Mouse (Mus musculus): Measurements from ENCODE around the gene Btbd9.

Btbd9 gene

GRCm38 (mm10) chr17:30235380-30235779 lies 340.9 kb downstream of the Btbd9 start:
- no peak for ATAC-seq (ENCODE audit: insufficient number of reproducible peaks, low FRiP score, low TSS enrichment)

DNA sequence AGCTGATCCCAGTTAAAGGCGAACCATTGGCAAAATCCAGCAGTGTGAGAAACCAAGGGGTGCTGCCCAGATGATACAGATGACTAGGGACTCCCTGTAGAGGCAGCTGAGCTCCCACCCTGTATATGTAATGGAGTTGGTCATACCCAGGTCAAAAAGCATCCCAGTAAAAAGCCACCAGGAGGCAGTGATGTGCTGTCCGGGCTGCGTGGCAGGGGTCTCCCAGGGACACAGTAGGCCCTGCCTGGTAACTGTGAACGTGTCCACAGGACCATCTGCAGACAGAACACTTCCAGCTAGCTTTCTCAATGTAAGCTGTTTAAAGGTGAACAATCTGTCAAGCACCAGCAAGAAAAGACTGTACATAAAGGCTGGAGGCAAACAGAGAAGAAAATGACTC lies 343.6 kb downstream of the Btbd9 start:
- ATAC-seq (ENCODE audit: insufficient number of reproducible peaks, low FRiP score, low TSS enrichment), result no peak

DNA sequence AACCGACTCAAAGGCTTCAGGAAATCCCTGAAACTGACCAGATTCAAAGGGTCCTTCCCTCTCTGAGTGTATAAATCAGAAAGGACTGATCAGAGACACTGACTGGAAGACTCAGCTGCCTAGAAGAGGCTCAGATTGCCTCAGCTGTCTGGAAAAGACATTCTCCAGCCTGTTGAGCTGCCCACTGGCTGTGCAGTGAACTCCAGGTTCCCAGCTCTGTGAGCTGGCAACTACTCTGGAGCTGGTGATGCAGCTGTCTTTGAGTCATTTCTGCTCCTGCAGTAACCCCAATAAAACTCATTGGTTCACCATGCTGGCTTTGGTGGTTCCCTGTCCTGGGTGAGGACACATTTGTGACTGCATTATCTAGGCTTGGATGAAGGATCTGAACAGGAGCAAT lies 344.8 kb downstream of the Btbd9 start:
- no peak for ATAC-seq (ENCODE audit: insufficient number of reproducible peaks, low FRiP score, low TSS enrichment)

DNA sequence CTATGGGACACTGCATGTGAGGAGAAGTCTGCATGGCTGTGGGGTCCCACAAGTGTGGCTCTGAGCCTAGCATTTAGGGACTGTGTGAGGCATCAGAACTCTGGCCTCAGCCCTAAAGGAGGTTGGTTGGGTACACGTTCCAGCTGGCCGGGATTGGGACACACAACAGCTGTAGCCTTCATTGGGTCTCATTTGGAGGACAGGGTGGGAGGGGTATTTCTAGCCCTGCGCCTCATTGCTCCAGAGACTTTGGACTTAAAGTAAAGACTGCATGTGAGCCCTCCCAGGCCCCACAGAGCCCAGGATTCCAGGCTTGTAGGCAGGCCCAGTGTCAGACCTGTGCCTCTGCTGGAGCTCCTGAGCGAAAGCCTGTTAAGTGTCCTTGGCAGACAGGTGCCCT lies 345.9 kb downstream of the Btbd9 start:
- no peak for ATAC-seq (ENCODE audit: insufficient number of reproducible peaks, low FRiP score, low TSS enrichment)

DNA sequence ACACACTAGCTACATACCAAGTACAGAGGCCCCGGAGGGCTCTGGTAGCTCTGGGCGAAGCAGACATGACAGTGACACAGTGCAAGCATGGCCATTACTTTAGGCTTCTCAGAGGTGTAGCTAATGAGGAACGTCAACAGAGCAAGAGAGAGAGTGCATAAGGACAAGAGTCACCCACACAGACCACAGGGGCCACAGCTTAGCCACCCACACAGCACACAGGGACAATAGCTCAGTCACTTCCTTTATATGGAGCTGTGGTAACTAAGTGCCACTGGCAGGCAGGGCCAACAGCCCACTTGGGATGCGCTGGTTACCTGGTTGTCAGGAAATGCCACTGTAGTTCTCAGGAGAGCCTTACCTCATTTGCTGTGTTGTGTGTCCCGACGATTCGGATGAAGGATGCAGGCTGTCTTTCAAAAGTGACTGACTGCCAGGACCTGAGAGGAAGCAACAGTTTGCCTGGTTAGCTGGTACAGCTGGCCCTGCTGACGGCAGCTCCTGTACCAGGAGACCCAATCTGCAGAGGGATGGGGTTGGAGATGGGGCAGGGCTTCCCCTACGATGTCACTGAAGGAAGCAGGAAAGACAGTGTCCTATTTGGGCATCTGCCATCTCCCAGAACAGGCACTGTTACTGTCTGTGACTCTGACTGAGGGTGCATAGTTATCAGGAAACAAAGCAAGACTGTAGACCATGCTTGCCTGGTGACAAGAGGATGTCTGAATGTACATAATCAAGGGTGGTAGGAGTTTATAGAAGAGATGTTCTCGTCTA lies 347.7 kb downstream of the Btbd9 start:
- no peak for ATAC-seq (ENCODE audit: insufficient number of reproducible peaks, low FRiP score, low TSS enrichment)

DNA sequence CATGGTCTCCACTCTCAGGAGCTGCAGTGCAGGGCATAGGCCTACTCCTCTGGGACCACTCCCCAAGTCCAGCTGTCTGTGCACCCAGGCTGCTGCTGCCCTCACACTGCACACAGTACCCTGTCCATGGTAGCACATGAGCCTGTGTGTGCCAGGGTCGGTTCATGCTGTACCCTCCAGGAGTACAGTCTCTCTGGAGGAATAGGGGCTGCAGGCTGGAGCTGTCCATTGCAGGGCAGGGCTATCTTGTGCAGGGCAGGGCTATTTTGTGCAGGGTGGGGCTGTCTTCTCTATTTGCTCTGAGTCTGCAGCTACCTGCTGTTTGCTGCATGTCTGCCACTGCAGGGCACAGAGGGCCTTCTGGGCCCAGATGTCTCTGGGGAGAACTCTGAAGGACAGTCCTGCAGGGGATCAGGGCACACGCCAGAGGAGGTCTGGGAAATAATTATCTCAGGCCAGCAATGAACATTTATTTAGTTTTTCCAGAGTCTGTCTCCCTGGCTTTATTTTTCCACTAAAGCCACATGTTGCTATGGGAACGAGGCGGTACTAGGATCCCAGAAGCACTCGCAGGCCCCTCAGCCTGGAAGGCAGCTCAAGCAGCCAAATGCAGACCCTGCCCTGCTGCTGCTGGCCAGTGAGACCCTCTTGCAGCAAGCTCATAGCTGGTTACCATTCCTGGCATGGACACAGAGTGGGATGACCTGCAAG lies 351.1 kb downstream of the Btbd9 start:
- no peak for ATAC-seq (ENCODE audit: insufficient number of reproducible peaks, low FRiP score, low TSS enrichment)

GRCm38 (mm10) chr17:30222837-30223236 lies 353.5 kb downstream of the Btbd9 start:
- ATAC-seq (ENCODE audit: insufficient number of reproducible peaks, low FRiP score, low TSS enrichment), result no peak

DNA sequence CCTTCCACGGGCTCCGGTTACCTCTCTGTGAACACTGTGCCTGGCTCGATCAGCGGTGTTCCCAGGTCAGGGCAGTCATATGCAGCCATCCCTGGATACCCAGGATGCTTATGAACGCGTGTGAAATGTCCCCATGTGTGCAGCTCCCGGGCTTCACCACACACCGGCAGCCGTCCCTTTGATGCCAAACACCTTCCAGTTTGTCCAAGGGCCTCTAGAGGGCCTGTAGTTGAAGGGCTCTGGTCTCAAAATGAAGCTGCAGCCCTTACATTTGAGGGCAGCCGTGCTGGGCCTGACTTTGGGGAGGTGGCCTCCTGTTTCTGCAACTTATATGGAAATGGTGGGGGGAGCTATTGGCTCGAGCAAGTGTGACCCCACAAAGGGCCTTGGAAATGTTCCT lies 353.9 kb downstream of the Btbd9 start:
- ATAC-seq (ENCODE audit: insufficient number of reproducible peaks, low FRiP score, low TSS enrichment), result no peak

DNA sequence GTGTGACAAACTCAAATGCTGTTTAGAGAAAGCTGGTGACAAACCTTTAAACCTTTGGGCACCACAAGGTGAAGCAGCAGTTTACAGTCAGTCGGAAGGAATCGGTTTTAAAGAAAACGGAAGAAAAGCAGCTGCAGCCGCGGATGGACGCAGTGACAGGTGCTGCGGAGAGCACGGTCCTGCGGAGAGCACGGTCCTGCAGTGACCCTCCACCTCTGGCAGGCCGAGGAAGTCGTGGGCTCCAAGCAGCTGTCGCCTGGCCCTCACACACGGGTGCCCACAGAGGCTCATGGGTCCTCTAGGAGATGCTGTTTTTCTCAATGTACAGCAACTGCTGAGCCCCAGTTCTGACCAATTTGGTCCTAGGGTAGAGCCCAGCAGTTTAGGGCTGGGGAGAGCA lies 354.6 kb downstream of the Btbd9 start:
- no peak for ATAC-seq (ENCODE audit: insufficient number of reproducible peaks, low FRiP score, low TSS enrichment)

DNA sequence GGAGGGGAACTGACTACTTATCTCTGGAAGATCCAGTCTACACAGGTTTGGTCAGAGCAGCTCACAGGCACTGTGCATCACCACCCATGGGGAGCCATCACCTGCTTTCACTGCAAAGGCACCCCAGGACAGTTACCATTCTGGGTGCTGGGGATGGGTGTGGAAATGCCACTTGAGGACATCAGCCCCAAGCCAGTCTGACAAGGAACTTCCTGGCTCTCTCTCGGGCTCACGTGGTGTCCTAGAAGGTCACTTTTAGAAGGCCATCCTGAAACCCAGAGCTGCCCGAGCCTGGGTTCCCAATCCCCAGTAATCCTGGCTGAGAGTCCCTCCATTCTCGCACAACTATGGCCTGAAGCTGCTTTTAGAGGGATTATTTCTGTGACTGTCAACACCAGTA lies 360.5 kb downstream of the Btbd9 start:
- ATAC-seq (ENCODE audit: insufficient number of reproducible peaks, low FRiP score, low TSS enrichment), result no peak

DNA sequence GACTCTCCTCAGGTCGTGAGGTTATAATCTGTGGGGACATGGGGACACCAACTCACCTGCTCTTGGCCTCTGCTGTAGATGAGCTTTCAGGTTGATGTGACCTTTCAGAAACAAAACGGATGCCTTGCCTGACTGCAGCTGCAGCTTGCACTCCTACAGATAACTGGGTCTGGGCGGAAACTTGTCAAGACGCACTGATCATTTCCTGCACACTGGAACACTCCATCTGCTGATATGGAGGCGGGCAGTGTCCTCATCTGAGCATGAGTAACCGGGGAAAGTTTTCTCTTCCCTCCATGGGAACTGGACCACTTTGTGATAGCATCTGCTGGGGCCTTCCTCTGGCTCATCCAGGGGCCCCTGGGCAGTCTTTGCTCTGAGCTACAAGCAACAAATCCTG lies 361.9 kb downstream of the Btbd9 start:
- no peak for ATAC-seq (ENCODE audit: insufficient number of reproducible peaks, low FRiP score, low TSS enrichment)

DNA sequence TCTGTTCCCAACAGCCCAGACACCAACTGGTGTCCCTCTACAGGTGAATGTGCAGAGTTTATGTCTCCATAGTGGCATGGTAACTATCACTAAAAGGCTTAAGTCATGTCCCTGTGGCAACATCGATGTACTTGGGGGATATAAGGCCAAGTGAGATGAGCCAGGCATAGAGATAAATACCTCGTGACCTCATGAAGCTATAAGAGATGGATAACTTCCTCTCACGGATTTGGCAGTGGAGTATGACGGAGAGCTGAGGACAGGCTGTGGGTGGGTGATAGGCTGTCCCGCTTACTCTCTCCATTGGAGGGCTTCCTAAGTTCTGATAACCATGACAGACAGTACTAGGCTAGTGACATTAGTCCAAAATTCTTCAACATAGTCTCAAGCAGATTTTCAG lies 362.9 kb downstream of the Btbd9 start:
- ATAC-seq (ENCODE audit: insufficient number of reproducible peaks, low FRiP score, low TSS enrichment), result no peak

- no peak for ATAC-seq (ENCODE audit: insufficient number of reproducible peaks, low FRiP score, low TSS enrichment)
These were observed 363.6 kb downstream of the Btbd9 start for GRCm38 (mm10) chr17:30212647-30213046.

- 0 out of 2 replicates have a peak, but pooled peaks have one; percentile 23 for ATAC-seq (ENCODE audit: insufficient number of reproducible peaks, low FRiP score, low TSS enrichment)
These were observed 365.4 kb downstream of the Btbd9 start for GRCm38 (mm10) chr17:30210936-30211335.

DNA sequence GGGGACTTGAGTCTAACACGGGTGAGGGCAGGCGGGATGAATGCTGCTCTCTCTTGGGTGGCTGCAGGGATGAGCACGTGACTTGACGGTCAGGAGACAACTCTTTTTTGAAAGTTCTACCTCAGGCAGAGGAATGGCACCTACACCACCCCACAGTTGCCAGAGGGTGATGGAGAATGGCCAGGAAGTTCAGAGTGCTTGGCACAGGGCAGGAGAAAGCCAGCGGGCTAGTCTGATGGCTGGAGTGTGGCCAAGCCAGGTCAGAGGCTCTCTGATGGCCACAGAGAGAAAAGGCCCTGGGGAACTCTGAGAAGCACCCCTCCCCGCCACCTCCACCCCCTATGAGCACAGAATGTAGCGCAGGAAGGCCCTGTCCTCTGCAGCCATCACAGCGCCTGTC lies 366.0 kb downstream of the Btbd9 start:
- ATAC-seq (ENCODE audit: insufficient number of reproducible peaks, low FRiP score, low TSS enrichment), result no peak

GRCm38 (mm10) chr17:30205062-30205825 lies 371.0 kb downstream of the Btbd9 start:
- no peak for ATAC-seq (ENCODE audit: insufficient number of reproducible peaks, low FRiP score, low TSS enrichment)

DNA sequence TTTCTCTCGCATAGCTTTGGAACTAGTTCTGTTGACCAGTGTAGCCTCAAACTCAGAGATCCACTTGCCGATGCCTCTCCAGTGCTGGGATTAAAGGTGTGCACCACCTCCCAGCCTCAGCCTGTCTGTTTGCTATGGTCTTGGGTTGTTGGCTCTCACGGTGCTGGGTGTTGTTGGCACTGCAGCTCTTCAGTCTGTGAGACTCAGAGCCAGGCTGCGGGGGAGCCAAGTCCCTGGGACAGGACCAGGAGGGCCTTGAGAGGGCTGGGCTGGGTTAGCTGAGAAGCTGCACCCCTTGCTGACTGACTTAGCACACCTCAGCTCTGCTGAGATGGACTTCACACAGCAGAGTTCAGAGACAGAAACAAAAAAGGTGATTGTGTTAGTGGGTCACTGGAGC lies 376.0 kb downstream of the Btbd9 start:
- no peak for ATAC-seq (ENCODE audit: insufficient number of reproducible peaks, low FRiP score, low TSS enrichment)

DNA sequence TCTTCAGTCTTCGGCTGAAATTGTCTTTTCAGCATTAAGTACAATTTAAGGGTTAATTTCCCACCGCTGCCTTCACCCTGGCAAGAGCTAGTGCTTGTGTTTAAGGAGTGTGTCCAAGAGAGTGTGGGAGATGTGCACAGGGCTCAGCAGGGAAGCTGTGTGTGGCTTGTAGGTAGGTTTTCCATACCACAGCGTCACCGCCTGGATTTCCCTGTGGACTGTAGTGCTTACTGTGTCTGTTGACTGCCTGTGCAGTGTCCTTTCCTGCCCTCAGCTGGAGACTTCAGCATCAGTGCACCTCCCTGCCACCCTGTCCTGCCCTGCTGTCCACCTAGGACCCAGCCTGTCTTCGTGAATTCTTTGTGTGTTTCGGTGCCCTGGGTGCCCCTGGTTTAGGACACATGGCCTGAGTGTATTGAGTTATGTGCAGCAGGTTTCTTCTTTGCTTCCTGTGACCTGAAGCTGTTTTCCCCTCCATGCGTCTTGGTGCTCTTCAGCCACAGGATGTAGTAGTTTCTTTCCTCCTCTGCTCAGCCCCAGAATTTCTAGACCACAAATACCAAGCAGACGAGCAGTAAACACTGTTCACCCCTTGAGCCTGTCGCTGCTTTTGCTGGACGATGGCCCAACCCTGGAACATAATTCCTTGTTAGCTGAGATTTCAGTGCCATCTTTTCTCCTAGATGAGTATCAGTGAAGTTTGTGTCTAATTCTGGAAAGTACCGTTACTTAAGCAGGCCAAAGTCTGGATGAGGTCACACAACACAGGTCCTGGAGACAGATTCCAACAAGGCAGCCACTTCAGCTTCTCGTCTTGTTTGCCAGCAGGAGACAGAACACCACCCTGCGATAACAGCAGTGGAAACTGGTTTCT lies 376.7 kb downstream of the Btbd9 start:
- no peak for ATAC-seq (ENCODE audit: insufficient number of reproducible peaks, low FRiP score, low TSS enrichment)

- no peak for ATAC-seq (ENCODE audit: insufficient number of reproducible peaks, low FRiP score, low TSS enrichment)
These were observed 377.9 kb downstream of the Btbd9 start for GRCm38 (mm10) chr17:30198422-30198821.

GRCm38 (mm10) chr17:30197280-30198030 lies 378.8 kb downstream of the Btbd9 start:
- no peak for ATAC-seq (ENCODE audit: insufficient number of reproducible peaks, low FRiP score, low TSS enrichment)
